Mouse (Mus musculus) forebrain, embryonic 14.5 days (tissue): ENCODE results near the gene Gm43552. TPM values are rescaled to one million over a fixed set of nuclear protein-coding genes. Genes with fewer than 3 reads are reported as not detected.

Source experiments
- ATAC-seq: fragments of 200-750 bp; cut with Nextera tagmentation; 2 replicates; pipeline ENCODE4 v1.8.0; 2017; ENCODE audit warnings: mild to moderate bottlenecking, moderate library complexity
- DNase-seq: peaks from one replicate; pipeline ENCODE4 v3.0.0-alpha.2; 2015; ENCODE audit warnings: low spot score
- H3K27ac ChIP-seq: fragments of 300-500 bp; sonication (generic); 2 replicates; pipeline ENCODE4 v1.5.1; 2014; ENCODE audit warnings: low read depth, mild to moderate bottlenecking, control low read depth, low read length, moderate library complexity
- H3K27me3 ChIP-seq: fragments of 300-500 bp; sonication (generic); replicated peaks from 2 replicates; pipeline ENCODE4 v1.6.1; 2014; ENCODE audit warnings: low read length, control low read depth, mixed read lengths; ENCODE audit not compliant: control insufficient read depth, insufficient read depth
- H3K36me3 ChIP-seq: fragments of 300-500 bp; sonication (generic); 2 replicates; pipeline ENCODE4 v1.6.1; 2014; ENCODE audit warnings: low read length, control low read depth; ENCODE audit not compliant: control insufficient read depth, insufficient read depth
- H3K4me1 ChIP-seq: fragments of 300-500 bp; sonication (generic); 2 replicates; pipeline ENCODE4 v1.6.1; 2014; ENCODE audit warnings: antibody characterized with exemption, low read length, control low read depth; ENCODE audit not compliant: control insufficient read depth, insufficient read depth
- H3K4me2 ChIP-seq: fragments of 300-500 bp; sonication (generic); 2 replicates; pipeline ENCODE4 v1.6.1; 2014; ENCODE audit warnings: mild to moderate bottlenecking, control low read depth, low read length
- H3K4me3 ChIP-seq: fragments of 300-500 bp; sonication (generic); 2 replicates; pipeline ENCODE4 v1.5.1; 2014; ENCODE audit warnings: low read depth, low read length, control low read depth
- H3K9ac ChIP-seq: fragments of 300-500 bp; sonication (generic); 2 replicates; pipeline ENCODE4 v1.6.1; 2014; ENCODE audit warnings: mild to moderate bottlenecking, low read length, control low read depth, moderate library complexity
- H3K9me3 ChIP-seq: fragments of 300-500 bp; sonication (generic); replicated peaks from 2 replicates; pipeline ENCODE4 v1.6.1; 2016; ENCODE audit warnings: low read length, control low read depth, mixed read lengths; ENCODE audit not compliant: control insufficient read depth
- WGBS: fragments of 180-500 bp; shearing (Covaris S2); extraction: QIAGEN DNeasy Blood & Tissue Kit; methylation state at CpG from one replicate; pipeline ENCODE4 v1.1.7; 2014; 5-methylcytosine and 5-hydroxymethylcytosine counted together
- polyA plus RNA-seq: library from polyadenylated mRNA; unstranded; fragments of >200 nt; fragmentation: Nextera tagmentation; extraction: Ambion mirVana; gene quantifications from 2 replicates; pipeline ENCODE4 v1.2.1, GENCODE M21; 2014

The Gm43552 gene
- polyA plus RNA-seq, 1 experiment from 2014 or later: not detected

GRCm38 (mm10) chr5:65535457-65536067 is 42.9 kb upstream of the Gm43552 start:
- DNase-seq (peak; percentile 81), ATAC-seq (no peak)
- Histone ChIP-seq H3K9ac (no peak overlapping the region), H3K4me2 (no peak overlapping the region), H3K27me3 (no peaks in the 10 kb centered on the region), H3K4me3 (no peak overlapping the region), H3K36me3 (no peaks in the 10 kb centered on the region), H3K4me1 (peaks cover 13% of the 10 kb centered on the region), H3K9me3 (no peaks in the 10 kb centered on the region), H3K27ac (no peak overlapping the region)
- 75% methylated on average over 5 of the region's 5 CpGs for WGBS

GRCm38 (mm10) chr5:65534496-65534895 is 41.9 kb upstream of the Gm43552 start:
- Histone ChIP-seq H3K9ac (no peak overlapping the region), H3K4me3 (no peak overlapping the region), H3K9me3 (no peaks in the 10 kb centered on the region), H3K4me1 (peaks cover 11% of the 10 kb centered on the region), H3K27me3 (no peaks in the 10 kb centered on the region), H3K4me2 (no peak overlapping the region), H3K27ac (no peak overlapping the region), H3K36me3 (no peaks in the 10 kb centered on the region)
- DNase-seq (no peak), ATAC-seq (no peak)
- 45% methylated on average over 4 of the region's 4 CpGs for WGBS

GRCm38 (mm10) chr5:65531283-65531682 is 38.6 kb upstream of the Gm43552 start:
- no peak overlapping the region for H3K4me3 ChIP-seq
- H3K9ac ChIP-seq: no peak overlapping the region
- no peaks in the 10 kb centered on the region for H3K27me3 ChIP-seq
- peaks cover under 1% of the 10 kb centered on the region; the same call in 1 of the 2 replicates for H3K4me1 ChIP-seq
- H3K27ac ChIP-seq: no peak overlapping the region
- no peaks in the 10 kb centered on the region for H3K36me3 ChIP-seq
- ATAC-seq (no peak), DNase-seq (no peak)
- no peak overlapping the region for H3K4me2 ChIP-seq
- H3K9me3 ChIP-seq: no peaks in the 10 kb centered on the region
- 60% methylated on average over 3 of the region's 3 CpGs for WGBS

- Histone ChIP-seq H3K9ac (no peak overlapping the region), H3K4me1 (no peaks in the 10 kb centered on the region), H3K36me3 (no peaks in the 10 kb centered on the region), H3K27me3 (no peaks in the 10 kb centered on the region), H3K4me2 (no peak overlapping the region), H3K9me3 (no peaks in the 10 kb centered on the region), H3K4me3 (no peak overlapping the region), H3K27ac (no peak overlapping the region)
- peak; percentile 14 for DNase-seq
- ATAC-seq: no peak
- WGBS: 3% methylated on average over 8 of the region's 8 CpGs
Measured at GRCm38 (mm10) chr5:65525674-65526443, 33.2 kb upstream of the Gm43552 start.

GRCm38 (mm10) chr5:65524831-65525230 is 32.2 kb upstream of the Gm43552 start:
- Histone ChIP-seq H3K27ac (no peak overlapping the region), H3K4me1 (no peaks in the 10 kb centered on the region), H3K9ac (no peak overlapping the region), H3K9me3 (no peaks in the 10 kb centered on the region), H3K4me3 (no peak overlapping the region), H3K27me3 (no peaks in the 10 kb centered on the region), H3K36me3 (no peaks in the 10 kb centered on the region), H3K4me2 (no peak overlapping the region)
- DNase-seq (no peak), ATAC-seq (no peak)
- 48% methylated on average over 4 of the region's 4 CpGs for WGBS

- no peaks in the 10 kb centered on the region for H3K36me3 ChIP-seq
- H3K27me3 ChIP-seq: no peaks in the 10 kb centered on the region
- no peak overlapping the region for H3K4me2 ChIP-seq
- H3K9me3 ChIP-seq: no peaks in the 10 kb centered on the region
- H3K4me3 ChIP-seq: no peak overlapping the region
- H3K27ac ChIP-seq: no peak overlapping the region
- ATAC-seq (no peak), DNase-seq (peak; percentile 29)
- H3K9ac ChIP-seq: no peak overlapping the region
- no peaks in the 10 kb centered on the region for H3K4me1 ChIP-seq
- WGBS: 85% methylated on average over 1 of the region's 1 CpGs
Measured at GRCm38 (mm10) chr5:65521803-65522202, 29.2 kb upstream of the Gm43552 start.

GRCm38 (mm10) chr5:65514635-65515278 is 22.1 kb upstream of the Gm43552 start:
- Histone ChIP-seq H3K36me3 (no peaks in the 10 kb centered on the region), H3K27ac (no peak overlapping the region), H3K9me3 (no peaks in the 10 kb centered on the region), H3K4me2 (no peak overlapping the region), H3K27me3 (no peaks in the 10 kb centered on the region), H3K4me1 (no peaks in the 10 kb centered on the region), H3K4me3 (no peak overlapping the region), H3K9ac (no peak overlapping the region)
- no peak for DNase-seq
- ATAC-seq: no peak
- 78% methylated on average over 5 of the region's 5 CpGs for WGBS

GRCm38 (mm10) chr5:65513506-65513905 is 20.9 kb upstream of the Gm43552 start:
- Histone ChIP-seq H3K36me3 (no peaks in the 10 kb centered on the region), H3K27me3 (no peaks in the 10 kb centered on the region), H3K4me1 (no peaks in the 10 kb centered on the region), H3K9ac (no peak overlapping the region), H3K27ac (no peak overlapping the region), H3K4me3 (no peak overlapping the region), H3K4me2 (no peak overlapping the region), H3K9me3 (no peaks in the 10 kb centered on the region)
- WGBS: 91% methylated on average over 3 of the region's 3 CpGs
- DNase-seq (no peak), ATAC-seq (no peak)

- no peaks in the 10 kb centered on the region for H3K9me3 ChIP-seq
- ATAC-seq (no peak), DNase-seq (no peak)
- no peak overlapping the region for H3K9ac ChIP-seq
- no peak overlapping the region for H3K27ac ChIP-seq
- H3K4me1 ChIP-seq: no peaks in the 10 kb centered on the region
- H3K4me3 ChIP-seq: no peak overlapping the region
- no peak overlapping the region for H3K4me2 ChIP-seq
- H3K27me3 ChIP-seq: no peaks in the 10 kb centered on the region
- 87% methylated on average over 8 of the region's 8 CpGs for WGBS
- H3K36me3 ChIP-seq: no peaks in the 10 kb centered on the region
Measured at GRCm38 (mm10) chr5:65508395-65508794, 15.8 kb upstream of the Gm43552 start.
